Mouse (Mus musculus) ES-CJ7 (cell line): Measurements from ENCODE around the gene Ccdc117.

Source experiments
- DNase-seq: peaks from one replicate; pipeline ENCODE4 v3.0.0; 2011; ENCODE audit warnings: low read depth, low spot score

Ccdc117 gene

GRCm38 (mm10) chr11:5510099-5510391 lies 31.9 kb downstream of the Ccdc117 start:
- no peak for DNase-seq

- no peak for DNase-seq
Measured at GRCm38 (mm10) chr11:5509215-5510098, 32.5 kb downstream of the Ccdc117 start.

- DNase-seq, result peak; percentile 64
Measured at GRCm38 (mm10) chr11:5505856-5506575, 36.0 kb downstream of the Ccdc117 start.

GRCm38 (mm10) chr11:5502351-5503051 lies 39.5 kb downstream of the Ccdc117 start:
- peak; percentile 54 for DNase-seq

GRCm38 (mm10) chr11:5500903-5501741 lies 40.9 kb downstream of the Ccdc117 start:
- no peak for DNase-seq

GRCm38 (mm10) chr11:5499961-5500644 lies 41.9 kb downstream of the Ccdc117 start:
- DNase-seq, result no peak

GRCm38 (mm10) chr11:5498931-5499661 lies 42.9 kb downstream of the Ccdc117 start:
- DNase-seq, result peak; percentile 68

GRCm38 (mm10) chr11:5498422-5498821 lies 43.6 kb downstream of the Ccdc117 start:
- DNase-seq, result no peak

- peak; percentile 63 for DNase-seq
Measured at GRCm38 (mm10) chr11:5496559-5497248, 45.3 kb downstream of the Ccdc117 start.

- peak; percentile 93 for DNase-seq
Measured at GRCm38 (mm10) chr11:5495906-5496305, 46.1 kb downstream of the Ccdc117 start.

- DNase-seq, result peak; percentile 75
Measured at GRCm38 (mm10) chr11:5495286-5495832, 46.6 kb downstream of the Ccdc117 start.

- no peak for DNase-seq
Measured at GRCm38 (mm10) chr11:5493869-5494268, 48.1 kb downstream of the Ccdc117 start.

GRCm38 (mm10) chr11:5491912-5492311 lies 50.1 kb downstream of the Ccdc117 start:
- DNase-seq, result no peak

GRCm38 (mm10) chr11:5490989-5491656 lies 50.9 kb downstream of the Ccdc117 start:
- no peak for DNase-seq

- peak; percentile 64 for DNase-seq
Measured at GRCm38 (mm10) chr11:5489433-5489832, 52.6 kb downstream of the Ccdc117 start.

- DNase-seq, result peak; percentile 94
Measured at GRCm38 (mm10) chr11:5485193-5486011, 56.6 kb downstream of the Ccdc117 start.

GRCm38 (mm10) chr11:5482581-5482980 lies 59.4 kb downstream of the Ccdc117 start:
- no peak for DNase-seq
